Mouse (Mus musculus) spleen, adult 2 months (tissue): Measurements from ENCODE around the gene Ccz1.

Source experiments
- CTCF ChIP-seq: fragments of 200-500 bp; IDR thresholded peaks from 2 replicates; pipeline ENCODE4 v1.5.1; 2011; ENCODE audit warnings: mild to moderate bottlenecking, inconsistent platforms; ENCODE audit not compliant: insufficient read depth, insufficient read length, insufficient replicate concordance; ENCODE audit errors: extremely low read depth
- POLR2A ChIP-seq: fragments of 200-500 bp; IDR thresholded peaks from 2 replicates; pipeline ENCODE4 v1.6.1; 2011; ENCODE audit warnings: low read depth, low read length, inconsistent platforms

DNA sequence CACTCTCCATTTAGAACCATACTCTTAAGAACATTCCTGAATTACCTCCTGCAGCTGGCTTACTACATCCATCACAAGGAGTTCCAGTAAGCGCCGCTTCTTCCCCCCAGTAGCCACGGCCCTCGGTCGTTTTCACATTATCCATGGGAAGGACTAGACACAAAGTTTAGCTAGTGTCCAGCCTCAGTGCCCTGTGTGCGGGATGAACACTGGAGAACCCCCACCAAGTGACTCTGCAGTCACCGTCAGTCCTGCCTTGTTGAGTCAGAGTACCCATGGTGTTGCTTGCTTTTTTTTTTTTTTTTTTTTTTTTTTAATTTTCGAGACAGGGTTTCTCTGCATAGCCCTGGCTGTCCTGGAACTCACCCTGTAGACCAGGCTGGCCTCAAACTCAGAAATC lies 53.5 kb downstream of the Ccz1 start:
- TF ChIP-seq POLR2A = no peak
- TF ChIP-seq CTCF = no peak
